Mouse (Mus musculus): Measurements from ENCODE around the gene Card19. TPM values are rescaled to one million over a fixed set of nuclear protein-coding genes. Genes with fewer than 3 reads are reported as not detected.

The Card19 gene
- 21.0 and 22.1 TPM in 2 replicates for polyA plus RNA-seq (2016; fragmentation: Nextera tagmentation; extraction: Ambion mirVana)

DNA sequence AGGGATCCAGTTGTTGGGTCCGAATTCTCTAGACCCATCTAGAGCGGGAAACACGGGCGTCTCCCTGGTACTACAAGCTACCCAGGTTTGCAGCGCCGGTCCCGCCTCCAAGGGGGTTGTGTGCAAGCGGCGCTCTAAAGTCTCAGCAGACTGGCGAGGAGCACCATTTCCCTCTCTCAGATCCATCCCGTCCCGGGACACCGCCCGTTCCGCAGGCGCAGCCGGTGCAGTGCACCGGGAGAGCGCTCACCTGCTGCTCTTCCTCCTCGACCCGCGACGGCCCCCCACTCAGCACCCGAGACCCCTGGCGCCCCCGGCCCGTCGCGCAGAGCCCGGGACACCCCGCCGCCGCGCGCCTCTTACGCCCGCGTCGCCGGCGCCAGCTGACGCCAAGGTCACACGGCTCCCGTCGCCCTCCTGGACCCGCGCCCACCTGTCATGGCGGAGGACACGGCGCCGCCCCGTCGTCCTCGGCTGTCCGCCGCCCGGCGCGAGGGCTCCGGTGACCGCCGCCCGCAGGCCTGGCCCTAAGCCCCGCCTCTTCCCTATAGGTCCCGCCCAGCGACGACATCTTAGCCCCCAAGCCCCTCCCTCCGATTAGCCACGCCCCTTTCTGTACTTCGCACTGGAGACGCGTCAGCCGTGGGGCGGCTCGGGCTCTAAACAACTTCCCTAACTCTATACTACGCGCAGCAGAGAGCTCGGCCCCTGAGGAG is at the start of gene Card19:
Card19 (minus strand) TSS at position 534 of the 716 bp plus-strand sequence.
- under 1% methylated on average over 78 of the region's 78 CpGs for WGBS
- peaks cover 49% of the 10 kb centered on the region for H3K27me3 ChIP-seq (ENCODE audit: poor library complexity, severe bottlenecking)
- H3K4me3 ChIP-seq = peak within 1 kb of the TSS; percentile 82
- DNase-seq (ENCODE audit: extremely low spot score, low spot score) = peak; percentile 90
- H3K27ac ChIP-seq = peak within 1 kb of the TSS; percentile 88
- no peaks in the 10 kb centered on the region for H3K9me3 ChIP-seq
- H3K36me3 ChIP-seq (replicated peaks) = no peaks in the 10 kb centered on the region
- peaks cover 88% of the 10 kb centered on the region for H3K4me1 ChIP-seq

DNA sequence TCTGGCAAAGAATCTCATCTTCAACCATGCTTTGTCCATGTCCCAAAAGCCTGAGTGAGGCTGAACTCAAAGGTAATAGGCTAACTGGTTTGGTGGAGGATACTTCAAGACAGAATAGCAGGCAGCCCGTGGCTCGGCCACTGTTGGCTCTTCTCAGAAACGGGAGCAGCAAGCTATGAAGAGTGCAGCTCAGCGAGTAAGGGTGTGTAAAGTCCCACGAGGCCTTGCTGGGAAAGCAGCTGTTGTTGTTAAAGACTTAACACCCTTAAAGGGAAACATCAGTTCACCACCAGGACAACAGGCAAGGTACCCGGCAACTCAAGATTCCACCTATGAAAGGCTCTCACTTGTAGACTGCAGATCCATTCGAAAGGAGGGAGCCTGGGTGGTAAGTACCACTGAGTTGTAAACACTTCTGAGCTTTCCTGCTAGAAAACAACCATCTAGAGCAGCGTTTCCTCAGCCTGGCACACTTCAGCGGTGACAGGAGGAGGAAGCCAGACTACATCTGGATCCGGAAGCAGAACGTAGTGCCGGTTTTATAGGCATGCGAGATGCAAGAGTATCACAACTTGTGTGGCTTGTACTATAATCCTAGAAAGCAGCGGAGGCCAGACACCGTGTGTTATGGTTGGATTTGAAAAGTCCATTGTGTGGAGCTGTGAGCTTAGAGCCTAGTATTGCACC is 44.3 kb upstream of the Card19 start:
- H3K36me3 ChIP-seq (replicated peaks) = peaks cover 2% of the 10 kb centered on the region; the same call in 1 of the 2 replicates
- H3K4me3 ChIP-seq = no peak overlapping the region
- H3K9me3 ChIP-seq = no peaks in the 10 kb centered on the region
- H3K27ac ChIP-seq = no peak overlapping the region
- WGBS = 86% methylated on average over 15 of the region's 15 CpGs
- no peaks in the 10 kb centered on the region for H3K27me3 ChIP-seq (ENCODE audit: poor library complexity, severe bottlenecking)
- peaks cover 19% of the 10 kb centered on the region; the same call in 1 of the 2 replicates for H3K4me1 ChIP-seq
- DNase-seq (ENCODE audit: extremely low spot score, low spot score) = no peak

- no peaks in the 10 kb centered on the region for H3K36me3 ChIP-seq (replicated peaks)
- no peak for DNase-seq (ENCODE audit: extremely low spot score, low spot score)
- 88% methylated on average over 3 of the region's 3 CpGs for WGBS
- no peak overlapping the region for H3K27ac ChIP-seq
- no peaks in the 10 kb centered on the region for H3K27me3 ChIP-seq (ENCODE audit: poor library complexity, severe bottlenecking)
- H3K9me3 ChIP-seq = no peaks in the 10 kb centered on the region
- H3K4me1 ChIP-seq = peaks cover 18% of the 10 kb centered on the region; the same call in 1 of the 2 replicates
- H3K4me3 ChIP-seq = no peak overlapping the region
These were observed 42.0 kb upstream of the Card19 start for GRCm38 (mm10) chr13:49257819-49258313.

DNA sequence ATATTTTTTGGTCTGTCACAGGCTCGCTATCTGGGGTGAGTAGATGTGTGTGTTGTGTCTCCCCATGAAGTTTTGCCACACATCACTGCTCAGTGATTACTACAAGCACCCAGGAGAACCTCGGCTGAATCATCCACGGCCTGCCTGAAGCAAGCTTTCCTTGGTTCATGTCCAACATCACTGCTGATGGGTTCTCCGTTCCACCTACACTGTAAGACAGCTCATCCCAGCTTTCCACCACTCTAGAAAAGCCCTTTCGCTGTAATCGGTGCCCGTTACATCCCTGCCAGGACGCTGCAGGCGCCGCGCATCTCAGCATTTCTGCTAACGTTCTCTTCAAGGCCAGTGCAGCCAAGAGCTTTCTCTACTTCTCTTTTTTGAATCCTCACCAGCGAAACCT is 36.9 kb upstream of the Card19 start:
- H3K27ac ChIP-seq = no peak overlapping the region
- H3K4me1 ChIP-seq = peaks cover 32% of the 10 kb centered on the region
- peaks cover 29% of the 10 kb centered on the region for H3K27me3 ChIP-seq (ENCODE audit: poor library complexity, severe bottlenecking)
- H3K4me3 ChIP-seq = no peak overlapping the region
- 92% methylated on average over 13 of the region's 13 CpGs for WGBS
- no peak for DNase-seq (ENCODE audit: extremely low spot score, low spot score)
- no peaks in the 10 kb centered on the region for H3K9me3 ChIP-seq
- no peaks in the 10 kb centered on the region for H3K36me3 ChIP-seq (replicated peaks)

DNA sequence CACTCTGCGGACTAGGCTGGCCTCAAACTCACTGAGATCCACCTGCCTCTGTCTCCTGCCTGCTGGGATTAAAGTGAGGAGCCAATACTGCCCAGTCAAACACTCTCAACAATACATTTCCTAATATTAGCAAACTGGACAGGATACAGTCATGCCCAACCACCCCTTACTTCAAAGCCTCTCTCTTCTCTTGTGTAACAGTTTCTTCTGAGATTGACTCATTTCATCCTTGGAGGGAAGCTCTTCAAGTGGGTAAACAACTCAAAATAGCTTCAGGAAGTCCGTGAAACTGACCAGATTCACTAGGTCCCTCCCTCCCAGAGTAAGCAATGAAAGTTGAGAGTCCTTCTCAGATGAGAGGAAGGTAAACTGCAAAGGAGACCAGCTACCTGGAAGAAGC is 36.3 kb upstream of the Card19 start:
- 86% methylated on average over 2 of the region's 2 CpGs for WGBS
- Histone ChIP-seq H3K27ac (no peak overlapping the region), H3K36me3 (replicated peaks) (no peaks in the 10 kb centered on the region), H3K4me3 (no peak overlapping the region), H3K27me3 (ENCODE audit: poor library complexity, severe bottlenecking) (peaks cover 36% of the 10 kb centered on the region), H3K9me3 (no peaks in the 10 kb centered on the region), H3K4me1 (peaks cover 32% of the 10 kb centered on the region)
- no peak for DNase-seq (ENCODE audit: extremely low spot score, low spot score)

DNA sequence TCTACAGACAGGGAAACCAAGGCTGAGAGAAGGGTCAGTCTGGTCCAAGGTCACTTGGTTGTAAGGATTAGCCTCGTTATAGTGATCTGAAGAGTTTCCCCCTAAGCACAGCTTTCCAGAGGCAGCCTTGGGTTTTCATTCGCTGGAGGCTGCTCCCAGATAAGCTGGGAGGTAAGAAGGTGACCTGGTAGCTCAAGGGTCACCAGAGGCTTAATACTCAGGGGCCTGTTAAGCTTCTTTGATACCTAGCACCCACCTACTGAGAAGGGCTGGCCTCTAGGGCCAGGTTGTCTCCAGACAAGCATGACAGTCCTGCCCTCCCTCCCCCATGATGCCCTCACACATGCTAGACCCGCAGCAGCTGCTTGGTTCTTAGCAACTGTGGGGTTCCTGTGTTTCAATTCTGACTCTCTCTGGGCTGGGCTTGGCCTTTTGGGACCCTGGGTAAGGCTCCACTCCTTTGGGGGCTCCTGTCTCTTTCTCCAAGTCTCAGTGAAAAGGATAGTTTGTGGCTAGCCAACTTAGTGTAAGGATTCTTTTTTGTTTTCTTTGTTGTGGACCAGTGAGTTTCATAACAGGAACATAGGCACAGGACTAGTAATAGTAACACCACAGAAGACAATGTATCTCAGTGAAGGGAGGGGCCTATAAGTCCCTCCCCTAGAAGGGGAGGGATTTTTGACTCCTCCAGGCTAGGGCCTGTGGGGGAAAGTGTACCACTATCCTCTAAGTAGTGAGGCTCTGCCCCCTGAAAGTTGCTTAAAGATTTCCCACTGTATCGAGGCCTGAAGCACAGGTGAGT is 35.1 kb upstream of the Card19 start:
- Histone ChIP-seq H3K36me3 (replicated peaks) (no peaks in the 10 kb centered on the region), H3K9me3 (no peaks in the 10 kb centered on the region), H3K4me3 (no peak overlapping the region), H3K4me1 (peaks cover 31% of the 10 kb centered on the region), H3K27me3 (ENCODE audit: poor library complexity, severe bottlenecking) (peaks cover 48% of the 10 kb centered on the region), H3K27ac (no peak overlapping the region)
- WGBS = 30% methylated on average over 4 of the region's 4 CpGs
- no peak for DNase-seq (ENCODE audit: extremely low spot score, low spot score)

GRCm38 (mm10) chr13:49249634-49250033 is 33.8 kb upstream of the Card19 start:
- WGBS = 71% methylated on average over 2 of the region's 2 CpGs
- peaks cover 59% of the 10 kb centered on the region for H3K27me3 ChIP-seq (ENCODE audit: poor library complexity, severe bottlenecking)

DNA sequence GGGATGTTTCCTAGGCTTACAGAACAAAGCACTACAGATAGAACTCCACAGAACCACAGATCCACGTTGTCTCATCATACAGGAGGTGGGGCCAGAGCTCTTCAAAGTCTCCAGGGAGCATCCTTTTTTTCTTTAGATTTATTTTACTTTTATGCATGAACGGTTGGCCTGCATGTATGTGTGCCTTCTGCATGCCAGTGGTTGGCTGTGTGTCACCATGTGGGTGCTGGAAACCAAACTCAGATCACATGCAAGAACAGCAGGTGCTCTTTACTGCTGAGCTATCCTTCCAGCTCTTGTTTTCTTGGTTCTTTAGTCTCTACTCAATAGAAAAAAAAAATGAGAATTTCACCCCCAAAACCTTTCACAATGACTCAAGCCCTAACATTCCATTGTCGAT is 33.1 kb upstream of the Card19 start:
- peaks cover 41% of the 10 kb centered on the region for H3K4me1 ChIP-seq
- peaks cover 66% of the 10 kb centered on the region for H3K27me3 ChIP-seq (ENCODE audit: poor library complexity, severe bottlenecking)
- WGBS = 73% methylated on average over 3 of the region's 3 CpGs
- H3K4me3 ChIP-seq = no peak overlapping the region
- no peaks in the 10 kb centered on the region for H3K36me3 ChIP-seq (replicated peaks)
- no peak overlapping the region for H3K27ac ChIP-seq
- DNase-seq (ENCODE audit: extremely low spot score, low spot score) = no peak
- no peaks in the 10 kb centered on the region for H3K9me3 ChIP-seq

More at GRCm38 (mm10) chr13:49249634-49250033, 33.8 kb upstream of the Card19 start:
- no peaks in the 10 kb centered on the region for H3K36me3 ChIP-seq (replicated peaks)
- no peak for DNase-seq (ENCODE audit: extremely low spot score, low spot score)
- no peak overlapping the region for H3K27ac ChIP-seq
- peaks cover 41% of the 10 kb centered on the region for H3K4me1 ChIP-seq
- no peaks in the 10 kb centered on the region for H3K9me3 ChIP-seq
- H3K4me3 ChIP-seq = no peak overlapping the region

- peaks cover 69% of the 10 kb centered on the region for H3K27me3 ChIP-seq (ENCODE audit: poor library complexity, severe bottlenecking)
- no peak for DNase-seq (ENCODE audit: extremely low spot score, low spot score)
- H3K27ac ChIP-seq = peak within 1 kb of the TSS; percentile 44; the same call in 1 of the 2 replicates
- peak within 1 kb of the TSS; percentile 57 for H3K4me3 ChIP-seq
- H3K36me3 ChIP-seq (replicated peaks) = no peaks in the 10 kb centered on the region
- peaks cover 41% of the 10 kb centered on the region for H3K4me1 ChIP-seq
- WGBS = 24% methylated on average over 8 of the region's 8 CpGs
- no peaks in the 10 kb centered on the region for H3K9me3 ChIP-seq
These were observed 32.6 kb upstream of the Card19 start, which contains the start of gene Susd3 for GRCm38 (mm10) chr13:49248467-49248862. Gene Susd3 (minus strand): TSS chr13:49248706.

GRCm38 (mm10) chr13:49247740-49248466 is 32.1 kb upstream of the Card19 start:
- Histone ChIP-seq H3K27me3 (ENCODE audit: poor library complexity, severe bottlenecking) (peaks cover 69% of the 10 kb centered on the region), H3K36me3 (replicated peaks) (no peaks in the 10 kb centered on the region), H3K4me3 (peak overlapping the region; percentile 57), H3K9me3 (no peaks in the 10 kb centered on the region), H3K4me1 (peaks cover 41% of the 10 kb centered on the region), H3K27ac (peak overlapping the region; percentile 44; the same call in 1 of the 2 replicates)
- peak; percentile 70 for DNase-seq (ENCODE audit: extremely low spot score, low spot score)
- 1% methylated on average over 58 of the region's 58 CpGs for WGBS

DNA sequence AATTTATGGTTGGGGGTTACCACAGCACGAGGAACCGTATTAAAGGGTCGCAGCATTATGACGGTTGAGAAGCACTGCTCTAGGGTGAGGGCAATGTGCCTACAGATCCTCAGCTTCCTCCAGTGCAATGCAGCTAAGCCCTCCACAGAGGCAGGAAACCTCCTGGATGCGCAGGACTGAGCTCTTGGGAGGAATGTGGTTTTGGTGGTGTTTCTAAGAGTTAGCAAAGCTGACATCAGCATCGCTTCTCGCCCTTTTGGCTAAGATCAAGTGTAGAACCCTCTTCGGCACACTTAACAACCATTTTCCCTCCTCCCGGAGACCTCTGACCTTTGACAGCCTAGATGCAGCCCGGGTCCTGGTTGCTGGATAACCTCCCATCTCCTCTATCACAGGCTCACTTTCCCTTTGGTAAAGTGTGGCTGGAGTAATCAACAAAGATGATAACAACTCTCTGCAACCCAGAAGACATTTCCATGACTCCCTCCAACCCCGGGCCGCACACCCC is 31.4 kb upstream of the Card19 start:
- 39% methylated on average over 12 of the region's 12 CpGs for WGBS
- no peak for DNase-seq (ENCODE audit: extremely low spot score, low spot score)
- Histone ChIP-seq H3K4me3 (peak overlapping the region; percentile 57), H3K27ac (peak overlapping the region; percentile 44; the same call in 1 of the 2 replicates), H3K9me3 (no peaks in the 10 kb centered on the region), H3K36me3 (replicated peaks) (no peaks in the 10 kb centered on the region), H3K4me1 (peaks cover 41% of the 10 kb centered on the region), H3K27me3 (ENCODE audit: poor library complexity, severe bottlenecking) (peaks cover 69% of the 10 kb centered on the region)

DNA sequence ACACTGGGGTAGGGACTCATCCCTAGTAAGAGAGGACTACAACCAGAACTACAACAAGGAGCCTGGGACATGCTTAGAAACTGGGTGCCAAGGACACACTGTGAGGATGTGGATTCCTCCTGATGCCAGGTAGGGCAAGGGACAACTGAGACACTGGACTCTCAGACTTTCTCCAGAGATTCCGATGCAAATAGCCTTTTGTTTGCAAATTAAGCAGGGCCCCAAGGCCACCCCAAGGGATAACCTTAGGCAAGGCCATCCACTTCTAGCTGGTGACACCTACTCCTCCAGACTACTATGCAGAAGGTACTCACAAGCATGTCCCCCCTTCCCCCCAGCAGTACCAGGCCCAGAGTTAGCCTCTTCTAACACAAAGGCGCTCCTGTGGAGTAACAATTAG is 30.8 kb upstream of the Card19 start:
- WGBS = 61% methylated on average over 2 of the region's 2 CpGs
- H3K4me1 ChIP-seq = peaks cover 41% of the 10 kb centered on the region
- no peak for DNase-seq (ENCODE audit: extremely low spot score, low spot score)
- no peaks in the 10 kb centered on the region for H3K36me3 ChIP-seq (replicated peaks)
- H3K27ac ChIP-seq = no peak overlapping the region
- peaks cover 69% of the 10 kb centered on the region for H3K27me3 ChIP-seq (ENCODE audit: poor library complexity, severe bottlenecking)
- no peak overlapping the region for H3K4me3 ChIP-seq
- H3K9me3 ChIP-seq = no peaks in the 10 kb centered on the region

Measured in forebrain, embryonic 10.5 days (tissue).